Mouse (Mus musculus): ENCODE data around the gene Ap1s2.

The Ap1s2 gene

GRCm38 (mm10) chrX:163981092-163981491 is 72.3 kb downstream of the Ap1s2 start:
- no peak for DNase-seq (ENCODE audit: low spot score)

DNA sequence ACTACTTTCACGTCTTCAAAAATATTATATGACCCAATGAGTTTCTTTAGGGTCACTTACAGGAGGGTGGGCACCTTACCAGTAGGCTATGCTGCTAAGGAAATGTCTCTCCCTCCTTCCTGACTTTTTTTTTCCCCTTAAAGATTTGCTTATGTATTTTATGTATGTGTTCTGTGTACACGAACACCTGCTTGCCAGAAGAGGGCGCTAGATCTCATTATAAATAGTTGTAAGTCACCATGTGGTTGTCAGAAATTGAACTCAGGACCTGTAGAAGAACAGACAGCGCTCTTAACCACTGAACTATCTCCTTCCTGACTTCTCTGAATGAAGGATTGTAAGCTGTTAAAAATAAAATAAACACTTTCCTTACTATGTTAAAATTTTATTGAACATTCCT is 72.7 kb downstream of the Ap1s2 start:
- no peak for DNase-seq (ENCODE audit: low spot score)

DNA sequence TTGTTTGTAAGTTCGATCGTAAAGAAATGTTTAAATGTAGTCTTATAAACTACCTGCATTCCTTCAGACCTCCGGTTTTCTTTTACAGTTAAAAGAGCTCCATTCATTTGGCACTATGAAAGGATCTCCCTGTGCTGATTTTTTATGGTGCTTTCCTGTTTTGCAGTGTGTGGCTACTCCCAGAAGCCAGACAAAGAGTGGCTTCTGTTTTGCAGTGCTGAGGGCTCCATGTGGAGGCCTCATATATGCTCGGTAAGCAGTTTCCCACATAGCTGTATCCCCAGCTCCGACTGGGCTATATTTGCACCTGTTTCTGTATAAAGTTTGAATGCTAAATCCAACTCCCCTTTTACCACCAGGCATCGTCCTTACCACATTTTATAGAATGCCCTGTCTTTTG is 73.3 kb downstream of the Ap1s2 start:
- no peak for DNase-seq (ENCODE audit: low spot score)

All from embryo, embryonic 10.5 days (tissue).